Mouse (Mus musculus) hematopoietic multipotent progenitor cell, adult 10-12 weeks (in vitro differentiated cells): ENCODE measurements around the gene Gm6465. TPM values are rescaled to one million over a fixed set of nuclear protein-coding genes. Genes with fewer than 3 reads are reported as not detected.

Experiments
- polyA plus RNA-seq: library from polyadenylated mRNA; stranded (reverse); fragments of >175 nt; gene quantifications from 2 replicates; pipeline ENCODE4 v1.2.3, GENCODE M21; 2012; ENCODE audit warnings: low replicate concordance

Gm6465 gene
- not detected in 2 replicates for polyA plus RNA-seq

GRCm38 (mm10) chr5:11845239-11845638 is at the start of gene Gm6465:
Gene Gm6465, plus strand, starts transcription at chr5:11845539.

Other genes starting within 250 kb of the Gm6465 start
- not detected in 2 replicates for gene Gm8922, start 163.6 kb upstream of the Gm6465 start, polyA plus RNA-seq
- gene Gm8926, start 75.0 kb upstream of the Gm6465 start, polyA plus RNA-seq, result not detected in 2 replicates
- not detected in 2 replicates for gene 4933402N22Rik, start 72.5 kb downstream of the Gm6465 start, polyA plus RNA-seq